In genomic region chr13:119690039-119690728, GRCm38 (mm10) we compare ENCODE assay signal across 8 mouse cellular contexts. TPM values are rescaled to one million over a fixed set of nuclear protein-coding genes. Genes with fewer than 3 reads are reported as not detected.
DNase-seq lines count a peak whose midpoint lies in the region; ATAC-seq lines count a peak whose summit lies in the region.

Gene Hmgcs1 (plus strand): TSS chr13:119690379.

- H3K4me3 ChIP-seq in intestine, embryonic 14.5 days (ENCODE audit: low read depth, low read length): peak within 1 kb of the TSS; percentile 80

- peak within 1 kb of the TSS; percentile 76 for H3K9ac ChIP-seq in intestine, embryonic 14.5 days (ENCODE audit: low read length)

- H3K4me2 ChIP-seq in intestine, embryonic 14.5 days (ENCODE audit: low read length): peak within 1 kb of the TSS; percentile 62

- peaks cover 19% of the 10 kb centered on the region for H3K4me1 ChIP-seq in intestine, embryonic 14.5 days (replicated peaks; ENCODE audit: control insufficient read depth, insufficient read depth, low read length)

- H3K9me3 ChIP-seq in intestine, embryonic 14.5 days (ENCODE audit: control insufficient read depth, low read length): no peaks in the 10 kb centered on the region

- ATAC-seq in intestine, embryonic 14.5 days (replicated peaks; ENCODE audit: low FRiP score, low TSS enrichment, low read depth): peak; percentile 99

- WGBS in intestine, embryonic 14.5 days: 0% methylated on average over 56 of the region's 59 CpGs

- peak; percentile 95 for DNase-seq in adrenal gland, adult 18-20 months (ENCODE audit: low spot score in 2 of 2)
- peak; percentile 100 for DNase-seq in embryo, embryonic 11 days
- peak; percentile 100 for DNase-seq in gastrocnemius, postnatal 25 days
- DNase-seq in intestine, embryonic 14.5 days (ENCODE audit: low spot score): peak; percentile 99
- DNase-seq in left cerebral cortex, postnatal 14 days (ENCODE audit: low spot score in 2 of 2): peak; percentile 99
- DNase-seq in mesoderm, embryonic 11.5 days (ENCODE audit: low read depth, low spot score): peak; percentile 100
- DNase-seq in right cerebral cortex, postnatal 36 days (ENCODE audit: low spot score in 2 of 2): peak; percentile 99 to 100
- DNase-seq in yolk sac, embryonic 10.5 days (ENCODE audit: low spot score): peak; percentile 100

- H3K36me3 ChIP-seq in intestine, embryonic 14.5 days (ENCODE audit: control insufficient read depth, insufficient read depth, low read length): peaks cover 7% of the 10 kb centered on the region; the same call in 1 of the 2 replicates

- intact Hi-C loops in left cerebral cortex, postnatal 14 days (cut with DNase I): loop anchor here (5.0 kb wide), 1 partner anchor 97 kb away; no protein-coding TSS in a partner anchor

- no peaks in the 10 kb centered on the region for H3K27me3 ChIP-seq in intestine, embryonic 14.5 days (replicated peaks; ENCODE audit: control insufficient read depth, insufficient read depth, low read length)

- H3K27ac ChIP-seq in intestine, embryonic 14.5 days (ENCODE audit: low read depth): peak within 1 kb of the TSS; percentile 92

RNA-seq across cellular contexts. Expression of gene Hmgcs1, which starts in this region (rescaled TPM):
- 100 to 1,000 TPM; 226 to 399 TPM for total RNA-seq in adrenal gland, adult 18-20 months (2021)
- 10 to 100 TPM; 30.7 to 30.9 TPM for total RNA-seq in gastrocnemius, postnatal 25 days (2021)
- polyA plus RNA-seq in intestine, embryonic 14.5 days (2014; fragmentation: Nextera tagmentation; extraction: Ambion mirVana): 218 and 236 TPM in 2 replicates
- total RNA-seq in left cerebral cortex, postnatal 14 days (2021): 100 to 1,000 TPM; 445 to 454 TPM

Comparison
In these comparisons a context has a peak if more than half of its experiments do, and no peak if none do; other contexts are left out.
1. Peak in every context shown above with its lines: DNase-seq, ATAC-seq, H3K4me3 ChIP-seq and H3K27ac ChIP-seq.
2. RNA of gene Hmgcs1 (total RNA-seq): 445 to 454 TPM in left cerebral cortex, postnatal 14 days and 226 to 399 TPM in adrenal gland, adult 18-20 months; 30.7 to 30.9 TPM in gastrocnemius, postnatal 25 days; every median in the first group is over 4 times any median in the second.